Mouse (Mus musculus): ENCODE measurements around the gene Sh3bgrl2.

Gene Sh3bgrl2

GRCm38 (mm10) chr9:83679626-83680025, 131.5 kb downstream of the Sh3bgrl2 start:
- DNase-seq (ENCODE audit: low spot score in 2 of 2) = no peak

GRCm38 (mm10) chr9:83681661-83682655, 133.8 kb downstream of the Sh3bgrl2 start:
- DNase-seq (ENCODE audit: low spot score in 2 of 2) = no peak

- DNase-seq (ENCODE audit: low spot score in 2 of 2) = no peak
Observed at GRCm38 (mm10) chr9:83686511-83687100, 138.5 kb downstream of the Sh3bgrl2 start.

- DNase-seq (ENCODE audit: low spot score in 2 of 2) = no peak
Observed at GRCm38 (mm10) chr9:83687904-83688303, 139.8 kb downstream of the Sh3bgrl2 start.

Data from thymus, postnatal 10 days (tissue).